Mouse (Mus musculus) left cerebral cortex, adult 18-20 months (tissue): ENCODE results near the gene Gm9999. TPM values are rescaled to one million over a fixed set of nuclear protein-coding genes. Genes with fewer than 3 reads are reported as not detected.
A peak's percentile ranks its signal among the peaks of the same experiment; 100 is the strongest.
"Not testable (repeated sequence)": the region's sequence is repeated elsewhere in the genome, so short reads cannot be mapped to it uniquely, and the experiment has no call there.

Experiments
- DNase-seq, 2 experiments: peaks; one replicate each; pipeline ENCODE4 v3.0.0; 2021 to 2022; ENCODE audit warnings: low spot score in 2 of 2, mixed read lengths in 1 of 2
- long read RNA-seq, 2 experiments: library from polyadenylated mRNA; stranded (forward); transcript quantifications; one replicate each; pipeline ENCODE4 v2.0.0; 2021
- total RNA-seq, 2 experiments: library from RNA; stranded (reverse); gene quantifications; 2 replicates each; pipeline ENCODE4 v1.2.3; 2021

Gene Gm9999
- total RNA-seq, result not detected
- long read RNA-seq, experiment 1, result 0 reads
- long read RNA-seq, experiment 2, result 0 reads

- no peak for DNase-seq
These were observed at the start of gene Gm9999 for GRCm38 (mm10) chr7:46983280-46983679. Gene Gm9999 (plus strand): TSS chr7:46983580.

GRCm38 (mm10) chr7:46934788-46935187 is 48.6 kb upstream of the Gm9999 start:
- DNase-seq, result no peak

- DNase-seq, result peak in 1 of 2 experiments; percentile 15
These were observed 47.5 kb upstream of the Gm9999 start for GRCm38 (mm10) chr7:46935847-46936246.

- DNase-seq, result peak; percentile 95 to 96
These were observed 25.3 kb upstream of the Gm9999 start, which contains the start of gene Uevld for GRCm38 (mm10) chr7:46957831-46958691. Gene Uevld (minus strand): TSS chr7:46958527.

GRCm38 (mm10) chr7:46958853-46959252 is 24.5 kb upstream of the Gm9999 start:
- DNase-seq, result no peak

GRCm38 (mm10) chr7:46960991-46961390 is 22.4 kb upstream of the Gm9999 start:
- no peak for DNase-seq

- DNase-seq, result no peak
These were observed 21.2 kb upstream of the Gm9999 start for GRCm38 (mm10) chr7:46962132-46962531.

GRCm38 (mm10) chr7:46962806-46963618 is 20.4 kb upstream of the Gm9999 start:
- DNase-seq, result peak; percentile 67 to 68

GRCm38 (mm10) chr7:46964070-46964469 is 19.3 kb upstream of the Gm9999 start:
- no peak for DNase-seq

GRCm38 (mm10) chr7:46969898-46970297 is 13.5 kb upstream of the Gm9999 start:
- DNase-seq, result no peak

GRCm38 (mm10) chr7:46974648-46975047 is 8.7 kb upstream of the Gm9999 start:
- no peak for DNase-seq

- DNase-seq, result no peak
These were observed 7.9 kb upstream of the Gm9999 start for GRCm38 (mm10) chr7:46975456-46975855.

- no peak for DNase-seq
These were observed 2.5 kb downstream of the Gm9999 start for GRCm38 (mm10) chr7:46985718-46986505.

GRCm38 (mm10) chr7:46986646-46987045 is 3.3 kb downstream of the Gm9999 start:
- DNase-seq, result no peak

- DNase-seq, result no peak
These were observed 3.7 kb downstream of the Gm9999 start for GRCm38 (mm10) chr7:46987073-46987472.

GRCm38 (mm10) chr7:46989387-46989786 is 6.0 kb downstream of the Gm9999 start:
- not testable (repeated sequence) for DNase-seq

- no peak for DNase-seq
These were observed 9.7 kb downstream of the Gm9999 start for GRCm38 (mm10) chr7:46993079-46993478.

GRCm38 (mm10) chr7:46995558-46995957 is 12.2 kb downstream of the Gm9999 start:
- DNase-seq, result no peak

GRCm38 (mm10) chr7:46997008-46997407 is 13.6 kb downstream of the Gm9999 start:
- DNase-seq, result no peak

- DNase-seq, result no peak
These were observed 14.4 kb downstream of the Gm9999 start for GRCm38 (mm10) chr7:46997644-46998395.
